Comparison of ENCODE assay signal across 17 mouse cellular contexts in genomic region chr19:26756399-26756798, GRCm38 (mm10).
"Had no signal": no experiment of that assay in that cellular context is flagged by ENCODE, and none has a peak within 500 bp of the region (broad histone marks: within the 10 kb centered on the region; RNA-seq: fewer than 3 reads in every experiment).

No protein-coding gene starts in this region.

- H3K9me3 ChIP-seq: liver, embryonic 12.5 days; lung, embryonic 15.5 days; megakaryocyte, embryonic 14.5 days; midbrain, embryonic 13.5 days; midbrain, embryonic 15.5 days; neural tube, embryonic 12.5 days; stomach, embryonic 15.5 days had no signal

- H3K27ac ChIP-seq: liver, embryonic 12.5 days; liver, embryonic 14.5 days; lung, embryonic 15.5 days; macrophage; midbrain, embryonic 13.5 days; midbrain, embryonic 15.5 days; neural tube, embryonic 12.5 days; stomach, embryonic 15.5 days; stomach, postnatal 0 days had no signal

- H3K9ac ChIP-seq: liver, embryonic 12.5 days; liver, embryonic 14.5 days; lung, embryonic 15.5 days; midbrain, embryonic 13.5 days; midbrain, embryonic 15.5 days; neural tube, embryonic 12.5 days; stomach, embryonic 15.5 days had no signal

- H3K4me2 ChIP-seq: liver, embryonic 12.5 days; lung, embryonic 15.5 days; midbrain, embryonic 11.5 days; midbrain, embryonic 13.5 days; midbrain, embryonic 15.5 days; neural tube, embryonic 12.5 days; stomach, embryonic 15.5 days had no signal

- H3K27me3 ChIP-seq: liver, embryonic 12.5 days; lung, embryonic 15.5 days; megakaryocyte, embryonic 14.5 days; midbrain, embryonic 13.5 days; midbrain, embryonic 15.5 days; neural tube, embryonic 12.5 days; stomach, embryonic 15.5 days had no signal

- H3K4me3 ChIP-seq: liver, embryonic 12.5 days; lung, embryonic 15.5 days; megakaryocyte, embryonic 14.5 days; midbrain, embryonic 13.5 days; midbrain, embryonic 15.5 days; neural tube, embryonic 12.5 days; stomach, embryonic 15.5 days had no signal

- H3K36me3 ChIP-seq: liver, embryonic 12.5 days; midbrain, embryonic 15.5 days; stomach, embryonic 15.5 days had no signal

- DNase-seq: lung, adult 2 months; lung, postnatal 10 days; right cerebral cortex, postnatal 14 days; thymus, adult 2 months; thymus, postnatal 25 days; thymus, postnatal 4 days had no signal

- H3K4me1 ChIP-seq: liver, embryonic 12.5 days had no signal

- ATAC-seq: liver, embryonic 12.5 days; midbrain, embryonic 13.5 days; midbrain, embryonic 15.5 days had no signal
